Mouse (Mus musculus) MEL (cell line): Measurements from ENCODE around the gene Mymx. TPM values are rescaled to one million over a fixed set of nuclear protein-coding genes. Genes with fewer than 3 reads are reported as not detected.

Source experiments
- DNase-seq: peaks from one replicate; pipeline ENCODE4 v3.0.0; 2011; ENCODE audit warnings: low read depth, low spot score
- H3K27ac ChIP-seq: 2 replicates; pipeline ENCODE4 v1.5.1; 2012; ENCODE audit warnings: low read depth, mild to moderate bottlenecking, control low read depth, low read length, moderate library complexity; ENCODE audit not compliant: control insufficient read depth
- H3K27me3 ChIP-seq, 2 experiments: fragments of 150-350 bp in 1 of 2; sonication (generic) in 1 of 2; 2 replicates each; pipeline ENCODE4 v1.6.1; 2012; ENCODE audit warnings: low read length in 2 of 2, mild to moderate bottlenecking in 2 of 2, improper control_type of control experiment in 1 of 2, moderate library complexity in 1 of 2; ENCODE audit not compliant: insufficient read depth in 2 of 2, control insufficient read depth in 1 of 2
- H3K36me3 ChIP-seq, 2 experiments: 2 replicates each; pipeline ENCODE4 v1.6.1; 2012 to 2014; ENCODE audit warnings: low read length in 2 of 2, improper control_type of control experiment in 1 of 2, inconsistent platforms in 1 of 2, mild to moderate bottlenecking in 1 of 2; ENCODE audit not compliant: insufficient read depth in 2 of 2, control insufficient read depth in 1 of 2
- H3K4me1 ChIP-seq, 2 experiments: fragments of 150-350 bp in 1 of 2; sonication (generic) in 1 of 2; 2 replicates each; pipeline ENCODE4 v1.6.1; 2012; ENCODE audit warnings: low read length in 2 of 2, improper control_type of control experiment in 1 of 2, mild to moderate bottlenecking in 1 of 2; ENCODE audit not compliant: insufficient read depth in 2 of 2, control insufficient read depth in 1 of 2
- H3K4me3 ChIP-seq, 2 experiments: fragments of 150-350 bp in 1 of 2; sonication (generic) in 1 of 2; 2 replicates each; pipeline ENCODE4 v1.5.1; 2012; ENCODE audit warnings: low read depth in 2 of 2, low read length in 2 of 2, mild to moderate bottlenecking in 2 of 2, moderate library complexity in 2 of 2, control low read depth in 1 of 2, improper control_type of control experiment in 1 of 2; ENCODE audit not compliant: control insufficient read depth in 1 of 2, insufficient read depth in 1 of 2
- H3K79me2 ChIP-seq: 2 replicates; pipeline ENCODE4 v1.6.1; 2012; ENCODE audit warnings: mild to moderate bottlenecking, low read length, moderate library complexity; ENCODE audit not compliant: control insufficient read depth, poor library complexity, insufficient read depth
- H3K9ac ChIP-seq: 2 replicates; pipeline ENCODE4 v1.6.1; 2012; ENCODE audit warnings: low read depth, mild to moderate bottlenecking, control low read depth, low read length, moderate library complexity; ENCODE audit not compliant: control insufficient read depth, poor library complexity, severe bottlenecking
- H3K9me3 ChIP-seq: fragments of 150-350 bp; sonication (generic); replicated peaks from 2 replicates; pipeline ENCODE4 v1.6.1; 2012; ENCODE audit warnings: mild to moderate bottlenecking, low read length, improper control_type of control experiment, moderate library complexity; ENCODE audit not compliant: insufficient read depth
- BHLHE40 ChIP-seq: IDR thresholded peaks from 2 replicates; pipeline ENCODE4 v1.6.1; 2012; ENCODE audit warnings: low read depth, mild to moderate bottlenecking, inconsistent platforms, low read length, improper control_type of control experiment, borderline replicate concordance
- CHD2 ChIP-seq: IDR thresholded peaks from 2 replicates; pipeline ENCODE4 v1.6.1; 2011; ENCODE audit warnings: low read length, improper control_type of control experiment
- CTCF ChIP-seq, 3 experiments: IDR thresholded peaks in 2 of 3; conservative IDR thresholded peaks in 1 of 3; 2 replicates each; pipeline ENCODE4 v1.5.1; 2011 to 2012; ENCODE audit warnings: low read length in 3 of 3, low read depth in 2 of 3, mild to moderate bottlenecking in 2 of 3, improper control_type of control experiment in 1 of 3, inconsistent platforms in 1 of 3, mixed read lengths in 1 of 3, moderate library complexity in 1 of 3; ENCODE audit not compliant: control insufficient read depth in 1 of 3, insufficient read depth in 1 of 3, poor library complexity in 1 of 3, severe bottlenecking in 1 of 3
- E2F4 ChIP-seq: IDR thresholded peaks from 2 replicates; pipeline ENCODE4 v1.6.1; 2011; ENCODE audit warnings: low read depth, low read length, improper control_type of control experiment, borderline replicate concordance
- ELF1 ChIP-seq: IDR thresholded peaks from 2 replicates; pipeline ENCODE4 v1.6.1; 2014; ENCODE audit warnings: low read depth, mild to moderate bottlenecking, inconsistent platforms, low read length, improper control_type of control experiment, moderate library complexity
- EP300 ChIP-seq, 2 experiments: IDR thresholded peaks; 2 replicates each; pipeline ENCODE4 v1.6.1; 2011; ENCODE audit warnings: improper control_type of control experiment in 2 of 2, low read length in 2 of 2, low read depth in 1 of 2, mild to moderate bottlenecking in 1 of 2
- ETS1 ChIP-seq: IDR thresholded peaks from 2 replicates; pipeline ENCODE4 v1.6.1; 2012; ENCODE audit warnings: low read depth, mild to moderate bottlenecking, inconsistent platforms, low read length, improper control_type of control experiment, moderate library complexity
- GABPA ChIP-seq: IDR thresholded peaks from 2 replicates; pipeline ENCODE4 v1.6.1; 2012; ENCODE audit warnings: low read depth, mild to moderate bottlenecking, inconsistent platforms, low read length, improper control_type of control experiment, moderate library complexity
- MAX ChIP-seq: IDR thresholded peaks from 2 replicates; pipeline ENCODE4 v1.6.1; 2011; ENCODE audit warnings: low read length, improper control_type of control experiment
- MAZ ChIP-seq: IDR thresholded peaks from 2 replicates; pipeline ENCODE4 v1.6.1; 2012; ENCODE audit warnings: low read depth, mild to moderate bottlenecking, inconsistent platforms, low read length, improper control_type of control experiment
- MXI1 ChIP-seq: IDR thresholded peaks from 2 replicates; pipeline ENCODE4 v1.6.1; 2011; ENCODE audit warnings: mild to moderate bottlenecking, low read depth, low read length, improper control_type of control experiment
- MYB ChIP-seq: IDR thresholded peaks from 2 replicates; pipeline ENCODE4 v1.6.1; 2011; ENCODE audit warnings: mild to moderate bottlenecking, low read depth, low read length, improper control_type of control experiment
- NRF1 ChIP-seq: IDR thresholded peaks from 2 replicates; pipeline ENCODE4 v1.6.1; 2014; ENCODE audit warnings: low read depth, mild to moderate bottlenecking, inconsistent platforms, low read length, improper control_type of control experiment, moderate library complexity; ENCODE audit not compliant: poor library complexity, insufficient read depth, severe bottlenecking
- POLR2A ChIP-seq, 2 experiments: IDR thresholded peaks; 2 replicates each; pipeline ENCODE4 v1.6.1; 2011 to 2012; ENCODE audit warnings: low read length in 2 of 2, mild to moderate bottlenecking in 2 of 2, control low read depth in 1 of 2, improper control_type of control experiment in 1 of 2, low read depth in 1 of 2, moderate library complexity in 1 of 2; ENCODE audit not compliant: control insufficient read depth in 1 of 2, insufficient read depth in 1 of 2, poor library complexity in 1 of 2
- POLR2AphosphoS2 ChIP-seq: IDR thresholded peaks from 2 replicates; pipeline ENCODE4 v1.6.1; 2011; ENCODE audit warnings: low read length, improper control_type of control experiment
- RAD21 ChIP-seq: IDR thresholded peaks from 2 replicates; pipeline ENCODE4 v1.6.1; 2011; ENCODE audit warnings: mild to moderate bottlenecking, low read depth, low read length, improper control_type of control experiment
- SIN3A ChIP-seq: IDR thresholded peaks from 2 replicates; pipeline ENCODE4 v1.6.1; 2012; ENCODE audit warnings: low read length, improper control_type of control experiment, inconsistent platforms
- SMC3 ChIP-seq: IDR thresholded peaks from 2 replicates; pipeline ENCODE4 v1.6.1; 2011; ENCODE audit warnings: low read depth, low read length, improper control_type of control experiment
- TAL1 ChIP-seq: IDR thresholded peaks from 2 replicates; pipeline ENCODE4 v1.6.1; 2012; ENCODE audit warnings: mild to moderate bottlenecking, inconsistent platforms, low read length, moderate library complexity, mixed read lengths
- TCF12 ChIP-seq: IDR thresholded peaks from 2 replicates; pipeline ENCODE4 v1.6.1; 2014; ENCODE audit warnings: low read depth, mild to moderate bottlenecking, inconsistent platforms, low read length, improper control_type of control experiment, moderate library complexity
- USF1 ChIP-seq: IDR thresholded peaks from 2 replicates; pipeline ENCODE4 v1.6.1; 2014; ENCODE audit warnings: low read depth, mild to moderate bottlenecking, inconsistent platforms, low read length, improper control_type of control experiment, moderate library complexity
- USF2 ChIP-seq, 2 experiments: IDR thresholded peaks; 2 replicates each; pipeline ENCODE4 v1.6.1; 2011 to 2012; ENCODE audit warnings: improper control_type of control experiment in 2 of 2, low read length in 2 of 2, borderline replicate concordance in 1 of 2, inconsistent platforms in 1 of 2, low read depth in 1 of 2, mild to moderate bottlenecking in 1 of 2; ENCODE audit not compliant: insufficient read depth in 1 of 2
- ZC3H11A ChIP-seq: IDR thresholded peaks from 2 replicates; pipeline ENCODE4 v1.6.1; 2012; ENCODE audit warnings: low read depth, mild to moderate bottlenecking, inconsistent platforms, low read length, improper control_type of control experiment
- ZMIZ1 ChIP-seq: IDR thresholded peaks from 2 replicates; pipeline ENCODE4 v1.6.1; 2012; ENCODE audit warnings: low read depth, mild to moderate bottlenecking, inconsistent platforms, low read length, improper control_type of control experiment, moderate library complexity
- polyA plus RNA-seq, 2 experiments: library from polyadenylated mRNA; stranded (reverse) in 1 of 2; unstranded in 1 of 2; fragments of >175 nt in 1 of 2; fragments of >200 nt in 1 of 2; gene quantifications; 2 replicates each; pipeline versions ENCODE4 v1.2.1 to v1.2.4; 2012; ENCODE audit warnings: low replicate concordance in 2 of 2, low read depth in 1 of 2; ENCODE audit not compliant: insufficient read length in 2 of 2, insufficient read depth in 1 of 2, missing spikeins in 1 of 2
- total RNA-seq: library from RNA; depleted of rRNA; stranded (reverse); fragments of 300-350 nt; gene quantifications from 2 replicates; pipeline ENCODE4 v1.2.3, GENCODE M21; 2012

Mymx gene
- total and polyA plus RNA-seq, 3 experiments = not detected

DNA sequence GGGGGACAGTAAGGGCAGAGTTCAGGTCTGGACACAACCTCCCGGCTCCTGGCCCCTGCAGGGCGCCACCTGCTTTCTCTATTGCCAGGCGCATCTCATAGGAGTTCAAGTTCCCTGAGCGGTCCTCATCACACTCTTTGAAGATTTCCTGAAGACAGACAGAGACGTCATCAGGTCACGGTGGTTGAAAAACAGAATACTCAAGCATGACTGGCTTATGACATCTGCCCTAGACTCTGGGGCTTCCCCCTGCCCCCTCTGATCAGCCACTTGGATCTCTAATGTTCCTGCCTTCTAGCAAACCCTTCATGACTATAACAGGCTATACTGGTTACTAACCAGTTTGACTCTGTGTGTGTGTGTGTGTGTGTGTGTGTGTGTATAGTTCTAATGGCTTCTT, 30.0 kb upstream of the Mymx start:
- Histone ChIP-seq H3K79me2 (no peaks in the 10 kb centered on the region), H3K9me3 (no peaks in the 10 kb centered on the region), H3K9ac (no peak overlapping the region), H3K4me3 (no peak overlapping the region), H3K27me3 (no peaks in the 10 kb centered on the region), H3K36me3 (peaks cover 0 to 9% of the 10 kb centered on the region in 2 experiments; a peak in 2 of 4 replicates), H3K27ac (no peak overlapping the region), H3K4me1 (peaks cover 2 to 20% of the 10 kb centered on the region in 2 experiments; a peak in 2 of 4 replicates)
- no peak for TF ChIP-seq MAX
- TF ChIP-seq POLR2A (IDR thresholded peaks at IDR 0.05; ENCODE audit: control insufficient read depth in 1 of 2, insufficient read depth in 1 of 2, low read depth in 1 of 2, low read length in 2 of 2, poor library complexity in 1 of 2) = no peak
- no peak for TF ChIP-seq ETS1
- no peak for TF ChIP-seq USF1
- no peak for TF ChIP-seq EP300 (IDR thresholded peaks at IDR 0.05; ENCODE audit: low read depth in 1 of 2, low read length in 2 of 2)
- no peak for TF ChIP-seq MYB
- no peak for DNase-seq

DNA sequence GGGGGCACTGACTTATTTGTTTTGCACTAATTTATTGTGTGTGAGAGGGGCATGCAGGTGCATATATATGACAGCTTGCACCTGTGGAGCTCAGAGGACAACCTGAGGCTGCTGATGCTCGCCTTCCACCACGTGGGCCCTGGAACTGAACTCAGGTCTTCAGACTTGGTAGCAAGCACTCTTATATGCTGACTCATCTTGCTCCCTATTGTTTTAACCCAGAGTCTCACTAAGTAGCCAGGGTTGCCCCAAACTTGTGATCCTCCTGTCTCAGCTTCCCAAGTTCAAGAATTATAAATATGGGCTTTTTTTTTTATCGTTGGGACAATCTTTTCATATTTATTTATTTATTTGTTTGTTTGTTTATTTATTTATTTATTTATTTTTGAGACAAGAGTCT, 29.1 kb upstream of the Mymx start:
- Histone ChIP-seq H3K9me3 (no peaks in the 10 kb centered on the region), H3K27ac (no peak overlapping the region), H3K4me1 (peaks cover 2 to 25% of the 10 kb centered on the region in 2 experiments; a peak in 2 of 4 replicates), H3K4me3 (no peak overlapping the region), H3K79me2 (no peaks in the 10 kb centered on the region), H3K9ac (no peak overlapping the region), H3K27me3 (no peaks in the 10 kb centered on the region), H3K36me3 (peaks cover 0 to 12% of the 10 kb centered on the region in 2 experiments; a peak in 2 of 4 replicates)
- DNase-seq = no peak
- no peak for TF ChIP-seq ELF1
- no peak for TF ChIP-seq TCF12
- TF ChIP-seq POLR2AphosphoS2 = no peak

DNA sequence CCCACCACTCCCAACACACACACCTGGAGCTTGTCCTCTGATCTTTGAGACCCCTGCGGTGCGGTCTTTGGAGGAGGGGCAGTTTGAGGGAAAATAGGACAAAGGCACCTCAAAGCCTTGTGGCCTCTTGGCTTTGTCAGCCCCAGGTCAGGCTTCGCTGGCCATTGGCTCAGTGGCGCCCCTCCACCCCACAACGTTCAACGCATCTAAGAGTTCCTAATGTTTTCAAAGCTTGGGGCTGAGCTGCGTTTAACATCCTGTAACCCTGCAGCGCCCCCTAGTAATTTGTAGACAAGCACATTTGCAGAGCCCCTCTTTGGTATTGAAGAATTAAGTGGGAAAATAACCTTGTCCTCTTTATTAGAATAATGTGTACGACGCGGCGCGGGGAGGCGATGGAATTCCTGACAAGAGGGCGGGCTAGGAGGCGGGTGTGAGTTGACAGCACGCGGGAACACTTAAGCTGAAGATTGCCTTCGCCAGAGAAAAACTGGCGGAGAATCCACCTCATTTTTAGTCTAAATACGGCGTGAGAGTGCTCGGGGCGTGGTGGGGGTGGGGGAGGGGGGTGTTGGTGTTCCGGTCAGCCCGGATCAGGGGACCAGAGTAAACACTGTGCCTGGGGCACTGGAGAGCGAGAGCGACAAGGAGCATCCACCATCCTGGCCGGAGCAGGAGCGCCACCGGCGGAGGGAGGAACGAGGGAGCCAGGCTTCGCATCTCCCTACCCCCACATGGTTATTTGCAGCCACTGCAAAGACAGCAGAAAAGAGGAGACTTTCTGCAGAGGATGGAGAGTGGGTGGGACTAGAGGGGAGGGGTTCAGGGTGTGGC, 28.2 kb upstream of the Mymx start:
- Histone ChIP-seq H3K27me3 (no peaks in the 10 kb centered on the region), H3K9ac (peak overlapping the region; percentile 65), H3K27ac (0 out of 2 replicates have a peak overlapping the region, but pooled peaks have one; percentile 10), H3K79me2 (no peaks in the 10 kb centered on the region), H3K9me3 (no peaks in the 10 kb centered on the region), H3K4me1 (peaks cover 2 to 29% of the 10 kb centered on the region in 2 experiments; a peak in 2 of 4 replicates), H3K4me3 (peak overlapping the region; percentile 29 to 40; a peak in 3 of 4 replicates), H3K36me3 (peaks cover 0 to 12% of the 10 kb centered on the region in 2 experiments; a peak in 2 of 4 replicates)
- peak; percentile 85 for DNase-seq
- no peak; the same call in 1 of the 2 replicates for TF ChIP-seq SIN3A
- TF ChIP-seq ZC3H11A = peak; percentile 52
- no peak for TF ChIP-seq ZMIZ1
- TF ChIP-seq POLR2AphosphoS2 = no peak
- peak; percentile 62 for TF ChIP-seq RAD21
- TF ChIP-seq MAX = no peak
- no peak for TF ChIP-seq MAZ
- TF ChIP-seq CTCF (IDR thresholded peaks at IDR 0.05 in 2 of 3, conservative IDR thresholded peaks at IDR 0.05 in 1 of 3; ENCODE audit: control insufficient read depth in 1 of 3, insufficient read depth in 1 of 3, low read depth in 2 of 3, low read length in 3 of 3, poor library complexity in 1 of 3, severe bottlenecking in 1 of 3) = peak; percentile 58 to 87 (median 65)
- 0 out of 2 replicates have a peak, but pooled peaks have one; percentile 4 for TF ChIP-seq BHLHE40
- TF ChIP-seq GABPA = no peak
- TF ChIP-seq USF2 (IDR thresholded peaks at IDR 0.05; ENCODE audit: borderline replicate concordance in 1 of 2, insufficient read depth in 1 of 2, low read depth in 1 of 2, low read length in 2 of 2) = no peak
- TF ChIP-seq CHD2 = no peak
- no peak for TF ChIP-seq E2F4
- TF ChIP-seq NRF1 = no peak
- no peak for TF ChIP-seq TAL1
- TF ChIP-seq MXI1 = 0 out of 2 replicates have a peak, but pooled peaks have one; percentile 12
- TF ChIP-seq SMC3 = peak; percentile 52
- no peak for TF ChIP-seq ETS1
